In genomic region chr15:5243959-5244905, GRCm38 (mm10) we compare ENCODE assay signal across 7 mouse cellular contexts. TPM values are rescaled to one million over a fixed set of nuclear protein-coding genes. Genes with fewer than 3 reads are reported as not detected.
A peak's percentile ranks its signal among the peaks of the same experiment; 100 is the strongest.
DNase-seq lines count a peak whose midpoint lies in the region; ATAC-seq lines count a peak whose summit lies in the region.

Ptger4 (minus strand) TSS chr15:5244187.

- peaks cover 9% of the 10 kb centered on the region; the same call in 1 of the 2 replicates for H3K27me3 ChIP-seq in intestine, embryonic 16.5 days (replicated peaks; ENCODE audit: control insufficient read depth, insufficient read depth, low read length)
- H3K27me3 ChIP-seq in limb, embryonic 11.5 days (ENCODE audit: control insufficient read depth, insufficient read depth, low read length), result peaks cover 21% of the 10 kb centered on the region
- peaks cover 77% of the 10 kb centered on the region for H3K27me3 ChIP-seq in midbrain, embryonic 13.5 days

- peak; percentile 96 for ATAC-seq in intestine, embryonic 16.5 days
- ATAC-seq in limb, embryonic 11.5 days (ENCODE audit: insufficient number of reproducible peaks, low FRiP score, low TSS enrichment, low read depth), result peak; percentile 95
- peak; percentile 95 for ATAC-seq in midbrain, embryonic 13.5 days

- peak within 1 kb of the TSS; percentile 65 for H3K4me3 ChIP-seq in intestine, embryonic 16.5 days (ENCODE audit: low read length)
- peak within 1 kb of the TSS; percentile 51 for H3K4me3 ChIP-seq in limb, embryonic 11.5 days (ENCODE audit: low read depth, low read length)
- H3K4me3 ChIP-seq in midbrain, embryonic 13.5 days (replicated peaks), result peak within 1 kb of the TSS; percentile 58

- no peaks in the 10 kb centered on the region for H3K36me3 ChIP-seq in intestine, embryonic 16.5 days (ENCODE audit: control insufficient read depth, insufficient read depth, low read length)
- no peaks in the 10 kb centered on the region for H3K36me3 ChIP-seq in limb, embryonic 11.5 days (ENCODE audit: control insufficient read depth, insufficient read depth, low read length)
- H3K36me3 ChIP-seq in midbrain, embryonic 13.5 days, result no peaks in the 10 kb centered on the region

- H3K4me1 ChIP-seq in intestine, embryonic 16.5 days (ENCODE audit: control insufficient read depth, insufficient read depth, low read length), result peaks cover 20% of the 10 kb centered on the region
- H3K4me1 ChIP-seq in limb, embryonic 11.5 days (ENCODE audit: control insufficient read depth, insufficient read depth, low read length), result peaks cover 12% of the 10 kb centered on the region
- peaks cover 30% of the 10 kb centered on the region for H3K4me1 ChIP-seq in midbrain, embryonic 13.5 days (replicated peaks)

- H3K9me3 ChIP-seq in intestine, embryonic 16.5 days (ENCODE audit: control insufficient read depth, low read length), result no peaks in the 10 kb centered on the region
- no peaks in the 10 kb centered on the region for H3K9me3 ChIP-seq in limb, embryonic 11.5 days (ENCODE audit: control insufficient read depth, low read length)
- no peaks in the 10 kb centered on the region for H3K9me3 ChIP-seq in midbrain, embryonic 13.5 days

- under 1% methylated on average over 61 of the region's 61 CpGs for whole genome bisulfite sequencing in intestine, embryonic 16.5 days
- under 1% methylated on average over 61 of the region's 61 CpGs for WGBS in limb, embryonic 11.5 days
- WGBS in midbrain, embryonic 13.5 days, result under 1% methylated on average over 60 of the region's 61 CpGs

- peak within 1 kb of the TSS; percentile 96 for H3K4me2 ChIP-seq in intestine, embryonic 16.5 days (ENCODE audit: low read depth, low read length)
- peak within 1 kb of the TSS; percentile 96 for H3K4me2 ChIP-seq in limb, embryonic 11.5 days (ENCODE audit: low read depth, severe bottlenecking)
- peak within 1 kb of the TSS; percentile 91 for H3K4me2 ChIP-seq in midbrain, embryonic 13.5 days (replicated peaks)

- DNase-seq in adrenal gland, postnatal 14 days, result peak; percentile 95
- DNase-seq in embryo, embryonic 9.5 days (ENCODE audit: extremely low spot score), result peak; percentile 91
- peak; percentile 86 to 93 for DNase-seq in gastrocnemius, postnatal 4 days (ENCODE audit: low spot score in 2 of 2)
- peak; percentile 93 for DNase-seq in limb, embryonic 11.5 days (ENCODE audit: low spot score)
- DNase-seq in spleen, adult 12 weeks (ENCODE audit: low spot score), result peak; percentile 96

- peak within 1 kb of the TSS; percentile 20 for H3K27ac ChIP-seq in intestine, embryonic 16.5 days (ENCODE audit: low read length)
- H3K27ac ChIP-seq in limb, embryonic 11.5 days (replicated peaks; ENCODE audit: low read depth, low read length), result no peak within 1 kb of the TSS
- H3K27ac ChIP-seq in midbrain, embryonic 13.5 days, result no peak within 1 kb of the TSS

- peak within 1 kb of the TSS; percentile 72 for H3K9ac ChIP-seq in intestine, embryonic 16.5 days (ENCODE audit: low read depth, low read length)
- H3K9ac ChIP-seq in limb, embryonic 11.5 days (ENCODE audit: low read length), result peak within 1 kb of the TSS; percentile 38; the same call in 1 of the 2 replicates
- H3K9ac ChIP-seq in midbrain, embryonic 13.5 days (replicated peaks), result peak within 1 kb of the TSS; percentile 58

RNA-seq across cellular contexts. Expression of gene Ptger4, which starts in this region (rescaled TPM):
- 4.0 and 5.6 TPM in 2 replicates for total RNA-seq in adrenal gland, postnatal 14 days (2021)
- total RNA-seq in gastrocnemius, postnatal 4 days (2021), result 1 to 10 TPM; 1.5 to 1.9 TPM
- polyA plus RNA-seq in intestine, embryonic 16.5 days (2015; fragmentation: Nextera tagmentation; extraction: Ambion mirVana), result 6.0 and 7.1 TPM in 2 replicates
- polyA plus RNA-seq in limb, embryonic 11.5 days (2014; fragmentation: Nextera tagmentation; extraction: Ambion mirVana), result 1.4 TPM in 2 replicates
- 0.54 and 0.90 TPM in 2 replicates for polyA plus RNA-seq in midbrain, embryonic 13.5 days (2015; fragmentation: Nextera tagmentation; extraction: Ambion mirVana)

Comparison
In these comparisons a context has a peak if more than half of its experiments do, and no peak if none do; other contexts are left out.
1. Peak in ATAC-seq, H3K4me3 ChIP-seq, H3K9ac ChIP-seq and H3K4me2 ChIP-seq in midbrain, embryonic 13.5 days; RNA of the gene not detected or under 1 TPM.